Mouse (Mus musculus): Measurements from ENCODE around the gene Ccdc149. TPM values are rescaled to one million over a fixed set of nuclear protein-coding genes. Genes with fewer than 3 reads are reported as not detected.

Ccdc149 gene
- polyA plus RNA-seq, 1 experiment from 2014 or later, result 3.5 TPM

DNA sequence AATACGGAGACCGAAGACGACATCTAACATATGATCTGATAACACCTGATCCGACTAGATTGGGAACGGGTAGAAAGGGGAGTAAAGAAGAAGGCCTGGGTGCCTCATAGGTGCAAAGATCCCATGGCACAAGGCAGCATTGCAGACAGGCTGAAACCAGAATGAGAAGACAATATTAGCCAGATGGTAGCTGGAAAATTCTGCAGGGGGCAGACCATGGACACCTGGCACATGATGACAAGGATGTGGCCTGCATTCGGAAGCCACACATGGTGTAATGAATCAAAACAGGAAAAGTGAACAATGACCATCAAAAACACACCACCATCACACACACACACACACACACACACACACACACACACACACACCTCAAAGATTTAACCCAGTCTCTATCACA, 55.4 kb downstream of the Ccdc149 start:
- ATAC-seq (replicated peaks; ENCODE audit: low FRiP score, low read depth) (no peak), DNase-seq (ENCODE audit: low spot score) (no peak)
- H3K27me3 ChIP-seq (ENCODE audit: insufficient read depth, low read length), result no peaks in the 10 kb centered on the region
- H3K27ac ChIP-seq, result no peak overlapping the region
- no peaks in the 10 kb centered on the region for H3K4me1 ChIP-seq (replicated peaks; ENCODE audit: insufficient read depth, low read length)
- H3K4me3 ChIP-seq (replicated peaks; ENCODE audit: low read depth, low read length), result no peak overlapping the region
- H3K4me2 ChIP-seq (ENCODE audit: low read length), result no peak overlapping the region
- no peak overlapping the region for H3K9ac ChIP-seq (ENCODE audit: low read depth, low read length)
- TF ChIP-seq CTCF (IDR thresholded peaks at IDR 0.05; ENCODE audit: low read depth), result no peak
- H3K9me3 ChIP-seq (replicated peaks; ENCODE audit: low read length), result no peaks in the 10 kb centered on the region
- no peaks in the 10 kb centered on the region for H3K36me3 ChIP-seq (ENCODE audit: insufficient read depth, low read length)
- 89% methylated on average over 6 of the region's 6 CpGs for WGBS

DNA sequence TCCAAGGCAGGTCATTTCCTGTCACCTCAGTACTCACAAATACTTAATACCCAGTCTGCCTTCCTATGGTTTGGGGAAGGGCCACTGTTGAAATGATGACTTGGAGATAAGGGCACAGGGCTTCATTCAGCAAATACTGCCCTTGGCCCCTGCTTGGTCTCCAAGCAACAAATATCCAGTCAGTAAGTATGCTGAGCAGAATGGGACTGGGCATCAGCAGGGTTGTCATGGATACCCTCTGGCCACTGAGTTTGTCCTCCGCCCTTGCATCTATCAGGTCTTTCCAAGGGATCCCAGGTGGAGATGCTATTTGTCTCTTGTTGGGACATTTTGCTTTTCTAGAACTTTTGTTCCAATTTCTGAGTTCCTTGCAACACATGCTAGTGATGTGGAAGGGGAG, 56.1 kb downstream of the Ccdc149 start:
- no peak for TF ChIP-seq CTCF (IDR thresholded peaks at IDR 0.05; ENCODE audit: low read depth)
- H3K27ac ChIP-seq, result no peak overlapping the region
- no peaks in the 10 kb centered on the region for H3K4me1 ChIP-seq (replicated peaks; ENCODE audit: insufficient read depth, low read length)
- H3K4me2 ChIP-seq (ENCODE audit: low read length), result no peak overlapping the region
- H3K36me3 ChIP-seq (ENCODE audit: insufficient read depth, low read length), result no peaks in the 10 kb centered on the region
- H3K9me3 ChIP-seq (replicated peaks; ENCODE audit: low read length), result no peaks in the 10 kb centered on the region
- ATAC-seq (replicated peaks; ENCODE audit: low FRiP score, low read depth), result no peak
- H3K4me3 ChIP-seq (replicated peaks; ENCODE audit: low read depth, low read length), result no peak overlapping the region
- no peak overlapping the region for H3K9ac ChIP-seq (ENCODE audit: low read depth, low read length)
- no peaks in the 10 kb centered on the region for H3K27me3 ChIP-seq (ENCODE audit: insufficient read depth, low read length)
- WGBS, result 81% methylated on average over 1 of the region's 1 CpGs
- no peak for DNase-seq (ENCODE audit: low spot score)

DNA sequence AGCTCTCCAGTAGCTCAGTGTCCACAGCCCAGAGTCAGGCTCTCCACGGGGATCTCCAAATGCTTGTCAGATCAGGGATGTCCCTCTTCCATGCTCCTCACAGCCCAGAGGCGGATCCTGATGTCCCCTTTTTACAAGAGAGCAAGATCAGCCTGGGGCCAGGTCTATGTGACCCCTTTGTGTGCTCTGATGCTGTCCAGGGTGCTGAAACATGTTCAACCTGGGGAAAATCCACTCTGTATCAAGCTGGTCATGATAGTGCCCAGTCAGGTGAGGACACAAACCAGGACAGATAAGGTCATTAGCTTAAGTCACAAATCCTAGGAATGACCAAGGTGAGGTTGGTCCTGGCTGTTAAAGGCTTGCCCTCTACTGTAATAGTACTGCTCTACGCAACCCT, 59.8 kb downstream of the Ccdc149 start:
- no peaks in the 10 kb centered on the region for H3K9me3 ChIP-seq (replicated peaks; ENCODE audit: low read length)
- no peak overlapping the region for H3K27ac ChIP-seq
- no peaks in the 10 kb centered on the region for H3K4me1 ChIP-seq (replicated peaks; ENCODE audit: insufficient read depth, low read length)
- ATAC-seq (replicated peaks; ENCODE audit: low FRiP score, low read depth) (no peak; the same call in 1 of the 2 replicates), DNase-seq (ENCODE audit: low spot score) (peak; percentile 50)
- no peaks in the 10 kb centered on the region for H3K27me3 ChIP-seq (ENCODE audit: insufficient read depth, low read length)
- 62% methylated on average over 3 of the region's 3 CpGs for WGBS
- no peak overlapping the region for H3K4me2 ChIP-seq (ENCODE audit: low read length)
- H3K9ac ChIP-seq (ENCODE audit: low read depth, low read length), result no peak overlapping the region
- no peak overlapping the region for H3K4me3 ChIP-seq (replicated peaks; ENCODE audit: low read depth, low read length)
- no peak for TF ChIP-seq CTCF (IDR thresholded peaks at IDR 0.05; ENCODE audit: low read depth)
- H3K36me3 ChIP-seq (ENCODE audit: insufficient read depth, low read length), result no peaks in the 10 kb centered on the region

DNA sequence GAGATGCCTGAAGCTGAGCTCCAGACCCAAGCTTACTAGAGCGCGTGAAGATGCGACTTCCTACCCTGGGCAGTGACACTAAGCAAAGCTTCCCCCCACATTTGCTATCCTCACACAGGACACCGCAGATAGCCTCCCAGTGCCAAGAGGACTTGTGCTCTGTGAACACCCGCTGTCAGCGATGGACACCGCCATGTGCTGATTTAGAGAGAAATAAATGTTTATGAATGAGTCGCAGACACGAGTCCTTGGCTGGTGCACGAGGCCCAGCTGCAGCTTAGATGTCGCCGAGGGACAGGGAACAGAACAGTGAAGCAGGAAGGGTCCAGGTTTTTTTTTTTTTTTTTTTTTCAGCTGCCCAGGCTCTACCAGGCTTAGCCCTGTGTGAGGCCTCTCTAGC, 61.1 kb downstream of the Ccdc149 start:
- Histone ChIP-seq H3K9ac (ENCODE audit: low read depth, low read length) (no peak overlapping the region), H3K4me1 (replicated peaks; ENCODE audit: insufficient read depth, low read length) (no peaks in the 10 kb centered on the region), H3K27ac (no peak overlapping the region), H3K9me3 (replicated peaks; ENCODE audit: low read length) (no peaks in the 10 kb centered on the region), H3K36me3 (ENCODE audit: insufficient read depth, low read length) (no peaks in the 10 kb centered on the region), H3K4me2 (ENCODE audit: low read length) (no peak overlapping the region), H3K27me3 (ENCODE audit: insufficient read depth, low read length) (no peaks in the 10 kb centered on the region), H3K4me3 (replicated peaks; ENCODE audit: low read depth, low read length) (no peak overlapping the region)
- WGBS, result 83% methylated on average over 12 of the region's 12 CpGs
- no peak for TF ChIP-seq CTCF (IDR thresholded peaks at IDR 0.05; ENCODE audit: low read depth)
- DNase-seq (ENCODE audit: low spot score) (no peak), ATAC-seq (replicated peaks; ENCODE audit: low FRiP score, low read depth) (no peak)

DNA sequence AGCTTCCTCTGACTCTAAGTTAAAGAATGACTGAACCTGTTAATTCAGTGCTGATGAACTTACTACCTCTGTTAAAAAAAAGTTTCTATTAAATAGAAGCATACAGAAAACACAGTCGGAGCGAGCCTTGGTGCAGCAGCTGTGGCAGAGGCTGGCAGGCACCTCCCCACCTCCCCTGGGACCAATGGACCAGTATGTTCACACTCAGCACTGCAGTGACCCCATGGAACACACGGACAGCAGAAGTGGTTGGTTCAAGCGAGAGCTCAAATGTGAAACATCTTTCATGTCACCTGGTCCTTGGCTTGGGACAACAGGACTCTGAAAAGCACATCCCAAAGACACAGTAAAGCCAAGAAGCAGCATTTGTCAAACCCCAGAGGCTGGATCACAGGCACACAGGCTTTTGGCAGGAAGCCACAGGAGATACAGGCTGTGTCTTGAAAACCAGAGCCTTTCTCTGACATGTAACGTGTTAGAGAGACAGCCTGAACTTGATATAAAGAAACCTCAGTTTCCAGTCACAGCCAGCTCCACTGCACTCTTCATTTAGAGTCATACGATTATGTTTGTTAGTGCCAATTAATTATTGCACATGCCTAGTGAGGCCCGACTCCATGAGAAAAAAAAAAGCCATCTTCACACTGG, 62.5 kb downstream of the Ccdc149 start:
- Histone ChIP-seq H3K9me3 (replicated peaks; ENCODE audit: low read length) (no peaks in the 10 kb centered on the region), H3K4me1 (replicated peaks; ENCODE audit: insufficient read depth, low read length) (no peaks in the 10 kb centered on the region), H3K27me3 (ENCODE audit: insufficient read depth, low read length) (no peaks in the 10 kb centered on the region), H3K27ac (no peak overlapping the region), H3K36me3 (ENCODE audit: insufficient read depth, low read length) (no peaks in the 10 kb centered on the region), H3K4me2 (ENCODE audit: low read length) (no peak overlapping the region), H3K4me3 (replicated peaks; ENCODE audit: low read depth, low read length) (no peak overlapping the region), H3K9ac (ENCODE audit: low read depth, low read length) (no peak overlapping the region)
- TF ChIP-seq CTCF (IDR thresholded peaks at IDR 0.05; ENCODE audit: low read depth), result no peak
- ATAC-seq (replicated peaks; ENCODE audit: low FRiP score, low read depth) (no peak), DNase-seq (ENCODE audit: low spot score) (no peak)
- 73% methylated on average over 7 of the region's 7 CpGs for WGBS

GRCm38 (mm10) chr5:52404373-52404772, 66.9 kb downstream of the Ccdc149 start:
- Histone ChIP-seq H3K27ac (no peak overlapping the region), H3K36me3 (ENCODE audit: insufficient read depth, low read length) (no peaks in the 10 kb centered on the region), H3K4me1 (replicated peaks; ENCODE audit: insufficient read depth, low read length) (no peaks in the 10 kb centered on the region), H3K4me2 (ENCODE audit: low read length) (no peak overlapping the region), H3K9me3 (replicated peaks; ENCODE audit: low read length) (no peaks in the 10 kb centered on the region), H3K9ac (ENCODE audit: low read depth, low read length) (no peak overlapping the region), H3K4me3 (replicated peaks; ENCODE audit: low read depth, low read length) (no peak overlapping the region), H3K27me3 (ENCODE audit: insufficient read depth, low read length) (no peaks in the 10 kb centered on the region)
- no peak for ATAC-seq (replicated peaks; ENCODE audit: low FRiP score, low read depth)
- WGBS, result 80% methylated on average over 8 of the region's 8 CpGs
- TF ChIP-seq CTCF (IDR thresholded peaks at IDR 0.05; ENCODE audit: low read depth), result no peak
- DNase-seq (ENCODE audit: low spot score), result no peak

DNA sequence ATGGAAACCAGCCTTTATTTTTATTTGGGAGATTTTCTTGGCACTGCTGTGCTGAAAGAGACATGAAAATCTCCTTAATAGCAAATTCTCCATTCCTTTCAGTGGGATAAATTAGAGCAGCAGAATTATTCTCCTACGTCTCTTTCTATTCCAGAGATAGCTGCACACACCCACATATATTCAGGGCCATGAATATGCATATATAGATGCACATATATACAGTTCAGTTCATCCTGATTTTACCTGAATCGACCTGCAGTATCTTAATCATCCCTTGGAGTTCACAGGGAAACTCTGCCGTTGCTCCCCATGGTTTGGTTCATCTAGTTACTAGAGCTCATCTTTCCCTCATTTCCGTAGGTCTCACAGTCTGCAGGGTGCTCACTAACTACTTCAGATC, 77.6 kb downstream of the Ccdc149 start:
- Histone ChIP-seq H3K27ac (no peak overlapping the region), H3K36me3 (ENCODE audit: insufficient read depth, low read length) (0 out of 2 replicates have a peak, but pooled peaks cover 4% of the 10 kb centered on the region), H3K9ac (ENCODE audit: low read depth, low read length) (no peak overlapping the region), H3K4me2 (ENCODE audit: low read length) (no peak overlapping the region), H3K4me1 (replicated peaks; ENCODE audit: insufficient read depth, low read length) (no peaks in the 10 kb centered on the region), H3K27me3 (ENCODE audit: insufficient read depth, low read length) (no peaks in the 10 kb centered on the region), H3K9me3 (replicated peaks; ENCODE audit: low read length) (no peaks in the 10 kb centered on the region), H3K4me3 (replicated peaks; ENCODE audit: low read depth, low read length) (no peak overlapping the region)
- DNase-seq (ENCODE audit: low spot score), result no peak
- TF ChIP-seq CTCF (IDR thresholded peaks at IDR 0.05; ENCODE audit: low read depth), result no peak
- 83% methylated on average over 4 of the region's 4 CpGs for WGBS
- ATAC-seq (replicated peaks; ENCODE audit: low FRiP score, low read depth), result no peak

Data from kidney, postnatal 0 days (tissue).